Mouse (Mus musculus): Measurements from ENCODE around the gene Fam104a. TPM values are rescaled to one million over a fixed set of nuclear protein-coding genes. Genes with fewer than 3 reads are reported as not detected.

The Fam104a gene
- total and polyA plus RNA-seq, 2 experiments from 2014 or later, result 30.1 to 46.3 TPM

DNA sequence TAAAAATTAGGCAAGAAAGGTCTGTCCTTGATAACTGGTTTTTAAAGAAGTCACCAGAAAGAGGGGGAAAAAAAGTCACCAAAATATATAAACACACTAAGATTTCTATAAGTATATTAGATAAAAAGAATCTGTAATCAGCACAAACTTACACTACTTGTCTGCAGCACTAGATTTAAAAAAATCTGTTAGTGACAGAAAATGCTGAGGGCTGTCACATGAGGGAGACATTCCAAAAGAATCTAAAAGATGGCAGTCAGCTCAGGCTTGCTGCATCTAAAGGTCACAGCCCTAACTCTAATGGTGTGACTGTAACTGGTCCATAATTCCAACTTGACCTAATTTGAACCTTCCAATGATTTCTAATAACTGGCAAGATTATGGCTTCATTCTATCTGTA lies 2.0 kb downstream of the Fam104a start:
- H3K4me1 ChIP-seq (ENCODE audit: insufficient read depth, low read length), result peaks cover 12% of the 10 kb centered on the region
- H3K27ac ChIP-seq (ENCODE audit: low read depth, low read length), result no peak overlapping the region
- H3K4me2 ChIP-seq (ENCODE audit: low read depth, low read length, poor library complexity, severe bottlenecking), result peak overlapping the region; percentile 97; the same call in 1 of the 2 replicates
- no peak overlapping the region for H3K4me3 ChIP-seq (ENCODE audit: low read depth, low read length)
- H3K9ac ChIP-seq (replicated peaks; ENCODE audit: low read length, poor library complexity, severe bottlenecking), result no peak overlapping the region; the same call in 1 of the 2 replicates
- peaks cover under 1% of the 10 kb centered on the region; the same call in 1 of the 2 replicates for H3K36me3 ChIP-seq (ENCODE audit: insufficient read depth, low read length)
- no peak; the same call in 1 of the 2 replicates for TF ChIP-seq CTCF (IDR thresholded peaks at IDR 0.05)
- ATAC-seq (ENCODE audit: low FRiP score), result no peak
- H3K9me3 ChIP-seq (ENCODE audit: low read length), result no peaks in the 10 kb centered on the region
- no peaks in the 10 kb centered on the region for H3K27me3 ChIP-seq (ENCODE audit: insufficient read depth, low read length)
- no peak for DNase-seq (ENCODE audit: low spot score)

GRCm38 (mm10) chr11:113680954-113681353 lies 3.0 kb downstream of the Fam104a start:
- no peak overlapping the region for H3K4me2 ChIP-seq (ENCODE audit: low read depth, low read length, poor library complexity, severe bottlenecking)
- H3K9me3 ChIP-seq (ENCODE audit: low read length), result no peaks in the 10 kb centered on the region
- H3K9ac ChIP-seq (replicated peaks; ENCODE audit: low read length, poor library complexity, severe bottlenecking), result no peak overlapping the region
- H3K27me3 ChIP-seq (ENCODE audit: insufficient read depth, low read length), result no peaks in the 10 kb centered on the region
- H3K36me3 ChIP-seq (ENCODE audit: insufficient read depth, low read length), result peaks cover 10% of the 10 kb centered on the region
- peaks cover 12% of the 10 kb centered on the region for H3K4me1 ChIP-seq (ENCODE audit: insufficient read depth, low read length)
- no peak for DNase-seq (ENCODE audit: low spot score)
- H3K27ac ChIP-seq (ENCODE audit: low read depth, low read length), result no peak overlapping the region
- WGBS, result 88% methylated on average over 2 of the region's 2 CpGs
- no peak overlapping the region for H3K4me3 ChIP-seq (ENCODE audit: low read depth, low read length)
- no peak for ATAC-seq (ENCODE audit: low FRiP score)
- TF ChIP-seq CTCF (IDR thresholded peaks at IDR 0.05), result no peak

- no peak overlapping the region for H3K4me3 ChIP-seq (ENCODE audit: low read depth, low read length)
- 86% methylated on average over 8 of the region's 8 CpGs for WGBS
- H3K27me3 ChIP-seq (ENCODE audit: insufficient read depth, low read length), result no peaks in the 10 kb centered on the region
- no peak overlapping the region for H3K9ac ChIP-seq (replicated peaks; ENCODE audit: low read length, poor library complexity, severe bottlenecking)
- no peak for DNase-seq (ENCODE audit: low spot score)
- no peak overlapping the region for H3K4me2 ChIP-seq (ENCODE audit: low read depth, low read length, poor library complexity, severe bottlenecking)
- no peak for ATAC-seq (ENCODE audit: low FRiP score)
- H3K36me3 ChIP-seq (ENCODE audit: insufficient read depth, low read length), result peaks cover 19% of the 10 kb centered on the region
- H3K4me1 ChIP-seq (ENCODE audit: insufficient read depth, low read length), result peaks cover 8% of the 10 kb centered on the region
- H3K9me3 ChIP-seq (ENCODE audit: low read length), result no peaks in the 10 kb centered on the region
- 0 out of 2 replicates have a peak overlapping the region, but pooled peaks have one; percentile 1 for H3K27ac ChIP-seq (ENCODE audit: low read depth, low read length)
- no peak for TF ChIP-seq CTCF (IDR thresholded peaks at IDR 0.05)
Observed at GRCm38 (mm10) chr11:113678373-113678772, 5.6 kb downstream of the Fam104a start.

DNA sequence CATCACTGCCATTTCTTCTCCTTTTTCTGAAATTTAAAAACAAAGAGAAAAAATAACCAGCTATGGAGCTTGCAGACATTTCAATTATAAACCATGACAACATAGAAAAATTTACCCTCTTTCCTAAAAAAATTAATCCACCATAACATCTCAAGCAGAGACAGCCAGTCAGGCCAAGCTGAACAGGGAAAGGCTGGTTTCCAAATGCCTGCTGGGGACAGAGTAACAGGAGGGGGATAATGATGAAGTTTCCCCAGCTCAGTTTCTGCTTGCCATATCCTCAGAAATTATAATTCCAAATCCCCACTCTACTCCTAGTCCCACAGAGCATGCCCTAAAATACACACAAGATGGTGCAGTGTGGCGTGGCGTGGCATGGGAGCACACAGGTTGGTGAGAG lies 6.6 kb downstream of the Fam104a start:
- Histone ChIP-seq H3K4me3 (ENCODE audit: low read depth, low read length) (no peak overlapping the region), H3K27ac (ENCODE audit: low read depth, low read length) (no peak overlapping the region), H3K4me2 (ENCODE audit: low read depth, low read length, poor library complexity, severe bottlenecking) (no peak overlapping the region), H3K36me3 (ENCODE audit: insufficient read depth, low read length) (peaks cover 19% of the 10 kb centered on the region), H3K9ac (replicated peaks; ENCODE audit: low read length, poor library complexity, severe bottlenecking) (no peak overlapping the region), H3K4me1 (ENCODE audit: insufficient read depth, low read length) (peaks cover 3% of the 10 kb centered on the region; the same call in 1 of the 2 replicates), H3K9me3 (ENCODE audit: low read length) (no peaks in the 10 kb centered on the region), H3K27me3 (ENCODE audit: insufficient read depth, low read length) (no peaks in the 10 kb centered on the region)
- 67% methylated on average over 2 of the region's 2 CpGs for WGBS
- TF ChIP-seq CTCF (IDR thresholded peaks at IDR 0.05), result no peak
- DNase-seq (ENCODE audit: low spot score) (no peak), ATAC-seq (ENCODE audit: low FRiP score) (no peak)

- WGBS, result 61% methylated on average over 2 of the region's 2 CpGs
- H3K9me3 ChIP-seq (ENCODE audit: low read length), result no peaks in the 10 kb centered on the region
- H3K27ac ChIP-seq (ENCODE audit: low read depth, low read length), result no peak overlapping the region
- H3K9ac ChIP-seq (replicated peaks; ENCODE audit: low read length, poor library complexity, severe bottlenecking), result no peak overlapping the region
- H3K4me1 ChIP-seq (ENCODE audit: insufficient read depth, low read length), result no peaks in the 10 kb centered on the region
- no peak for DNase-seq (ENCODE audit: low spot score)
- no peak for ATAC-seq (ENCODE audit: low FRiP score)
- H3K27me3 ChIP-seq (ENCODE audit: insufficient read depth, low read length), result no peaks in the 10 kb centered on the region
- no peak for TF ChIP-seq CTCF (IDR thresholded peaks at IDR 0.05)
- peaks cover 19% of the 10 kb centered on the region for H3K36me3 ChIP-seq (ENCODE audit: insufficient read depth, low read length)
- H3K4me2 ChIP-seq (ENCODE audit: low read depth, low read length, poor library complexity, severe bottlenecking), result no peak overlapping the region
- H3K4me3 ChIP-seq (ENCODE audit: low read depth, low read length), result no peak overlapping the region
Observed at GRCm38 (mm10) chr11:113676847-113677246, 7.1 kb downstream of the Fam104a start.

- H3K27ac ChIP-seq (ENCODE audit: low read depth, low read length), result no peak overlapping the region
- peaks cover 22% of the 10 kb centered on the region for H3K36me3 ChIP-seq (ENCODE audit: insufficient read depth, low read length)
- H3K9ac ChIP-seq (replicated peaks; ENCODE audit: low read length, poor library complexity, severe bottlenecking), result no peak overlapping the region
- no peaks in the 10 kb centered on the region for H3K9me3 ChIP-seq (ENCODE audit: low read length)
- no peaks in the 10 kb centered on the region for H3K4me1 ChIP-seq (ENCODE audit: insufficient read depth, low read length)
- no peak for TF ChIP-seq CTCF (IDR thresholded peaks at IDR 0.05)
- H3K4me2 ChIP-seq (ENCODE audit: low read depth, low read length, poor library complexity, severe bottlenecking), result no peak overlapping the region
- ATAC-seq (ENCODE audit: low FRiP score) (no peak), DNase-seq (ENCODE audit: low spot score) (no peak)
- no peak overlapping the region for H3K4me3 ChIP-seq (ENCODE audit: low read depth, low read length)
- WGBS, result 87% methylated on average over 5 of the region's 5 CpGs
- H3K27me3 ChIP-seq (ENCODE audit: insufficient read depth, low read length), result no peaks in the 10 kb centered on the region
Observed at GRCm38 (mm10) chr11:113674595-113674994, 9.4 kb downstream of the Fam104a start.

All from midbrain, postnatal 0 days (tissue).